Mouse (Mus musculus): ENCODE measurements around the gene Gm5737.

Gm5737 gene

DNA sequence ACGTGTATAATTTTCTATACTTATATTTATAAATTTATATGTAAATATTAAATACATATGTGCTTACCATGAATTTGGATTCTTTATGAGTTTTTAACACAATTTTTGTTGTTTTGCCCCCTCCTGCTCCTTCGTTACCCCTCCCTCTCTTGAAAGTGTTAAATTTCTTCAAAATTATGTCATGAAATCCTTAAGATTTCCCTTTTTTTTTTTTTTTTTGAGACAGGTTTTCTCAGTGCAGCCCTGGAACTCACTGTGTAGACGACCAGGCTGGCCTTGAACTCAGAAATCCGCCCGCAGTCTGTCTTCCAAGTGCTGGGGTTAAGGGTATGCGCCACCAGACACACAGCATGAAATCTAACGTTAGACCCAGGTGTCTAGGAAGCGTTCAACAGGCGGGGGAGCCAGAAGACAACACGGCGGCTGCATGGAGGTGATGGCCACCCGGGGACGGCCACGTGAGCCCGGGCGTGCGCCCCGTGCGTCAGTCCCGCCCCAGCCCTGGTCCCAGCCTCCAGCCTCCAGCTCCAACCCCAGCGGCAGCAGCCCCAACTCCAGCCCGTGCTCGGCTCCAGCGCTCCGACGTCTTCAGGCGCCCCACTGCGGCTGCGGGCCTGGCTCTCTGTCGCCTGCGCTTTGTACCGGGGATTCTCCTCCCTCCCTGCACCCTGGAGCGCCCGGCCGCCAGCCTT, 30.3 kb downstream of the Gm5737 start, which contains the start of gene Eef2k:
Gene Eef2k (plus strand): TSS at position 487 of the 692 bp plus-strand sequence.
- peak; percentile 62 to 71 for DNase-seq (ENCODE audit: low read depth in 1 of 2, low spot score in 2 of 2)

DNA sequence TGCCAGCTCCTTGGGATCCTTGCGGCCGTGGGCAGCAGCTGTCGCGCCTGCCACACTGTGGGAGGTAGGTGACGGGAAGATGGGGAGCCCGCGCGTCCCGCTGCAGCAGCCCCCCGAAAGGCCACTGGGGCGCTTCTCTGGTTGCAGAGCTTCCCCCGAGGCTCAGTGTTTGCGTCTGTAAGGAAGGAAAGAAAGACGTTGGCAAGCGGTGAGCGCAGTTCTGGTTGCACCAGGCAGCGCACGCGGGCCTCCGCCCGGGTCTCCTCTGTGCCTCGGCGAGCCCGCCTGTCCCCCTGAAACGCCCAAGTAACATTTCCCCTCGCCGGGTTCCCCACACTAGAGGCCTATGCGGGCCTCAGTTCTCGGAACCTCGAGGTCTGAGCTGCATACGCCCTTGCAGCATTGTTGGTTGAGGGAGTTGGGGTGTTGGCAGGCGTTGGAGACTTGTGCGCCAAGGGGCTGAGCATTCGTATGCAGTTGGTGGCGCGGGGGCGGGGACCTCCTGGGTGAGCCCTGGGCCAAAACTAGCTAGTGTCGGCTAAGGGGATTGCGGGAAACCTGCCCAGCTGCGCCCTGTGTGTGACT, 31.0 kb downstream of the Gm5737 start:
- no peak for DNase-seq (ENCODE audit: low read depth in 1 of 2, low spot score in 2 of 2)

DNA sequence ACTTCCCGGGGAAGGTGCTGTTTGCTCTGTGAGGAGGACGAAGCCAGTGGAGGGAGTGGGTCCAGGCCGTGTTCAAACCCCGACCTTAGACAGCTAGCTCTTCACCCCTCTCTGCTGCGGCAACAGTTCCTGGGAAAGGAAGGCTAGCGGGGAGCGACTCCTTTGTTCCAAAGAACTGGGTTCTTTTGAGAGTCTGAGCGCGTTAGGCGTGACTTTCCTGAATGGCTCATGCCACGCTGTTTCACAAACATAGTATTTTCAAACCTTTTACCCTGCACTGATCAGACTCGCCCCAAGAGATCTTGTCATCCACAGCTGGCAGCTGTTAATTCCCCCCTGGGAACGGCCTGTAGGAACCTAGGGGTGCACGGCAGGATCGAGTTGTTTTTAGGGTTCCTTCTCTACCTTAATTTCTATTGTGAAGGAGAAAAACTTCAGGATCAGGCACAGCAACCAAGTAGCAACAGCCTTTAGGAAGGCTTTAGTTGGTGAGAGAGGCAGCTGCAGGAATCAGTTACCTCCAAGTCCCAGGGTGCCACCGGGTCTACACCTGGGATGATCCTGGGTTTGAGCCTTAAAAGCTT, 31.8 kb downstream of the Gm5737 start:
- no peak for DNase-seq (ENCODE audit: low read depth in 1 of 2, low spot score in 2 of 2)

DNA sequence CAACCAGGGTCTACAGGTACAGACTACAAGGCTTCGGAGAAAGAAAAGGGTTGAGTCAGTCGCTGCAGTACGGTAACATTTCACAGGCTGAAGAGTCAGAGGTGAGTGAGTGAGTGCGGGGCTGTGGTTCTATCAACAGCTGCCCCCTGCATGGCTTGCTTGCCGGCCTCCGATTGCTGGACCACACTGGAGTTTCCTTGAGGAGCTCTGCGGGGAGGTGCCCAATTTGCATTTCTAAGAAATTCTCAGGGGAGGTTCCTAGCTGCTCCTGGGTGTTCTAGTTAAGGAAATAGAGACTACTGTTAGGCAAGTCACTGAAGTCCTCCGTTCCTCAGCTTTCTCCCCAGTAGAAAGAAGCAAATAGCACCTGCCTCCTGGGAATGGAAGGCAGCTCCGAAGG, 32.5 kb downstream of the Gm5737 start:
- no peak for DNase-seq (ENCODE audit: low read depth in 1 of 2, low spot score in 2 of 2)

DNA sequence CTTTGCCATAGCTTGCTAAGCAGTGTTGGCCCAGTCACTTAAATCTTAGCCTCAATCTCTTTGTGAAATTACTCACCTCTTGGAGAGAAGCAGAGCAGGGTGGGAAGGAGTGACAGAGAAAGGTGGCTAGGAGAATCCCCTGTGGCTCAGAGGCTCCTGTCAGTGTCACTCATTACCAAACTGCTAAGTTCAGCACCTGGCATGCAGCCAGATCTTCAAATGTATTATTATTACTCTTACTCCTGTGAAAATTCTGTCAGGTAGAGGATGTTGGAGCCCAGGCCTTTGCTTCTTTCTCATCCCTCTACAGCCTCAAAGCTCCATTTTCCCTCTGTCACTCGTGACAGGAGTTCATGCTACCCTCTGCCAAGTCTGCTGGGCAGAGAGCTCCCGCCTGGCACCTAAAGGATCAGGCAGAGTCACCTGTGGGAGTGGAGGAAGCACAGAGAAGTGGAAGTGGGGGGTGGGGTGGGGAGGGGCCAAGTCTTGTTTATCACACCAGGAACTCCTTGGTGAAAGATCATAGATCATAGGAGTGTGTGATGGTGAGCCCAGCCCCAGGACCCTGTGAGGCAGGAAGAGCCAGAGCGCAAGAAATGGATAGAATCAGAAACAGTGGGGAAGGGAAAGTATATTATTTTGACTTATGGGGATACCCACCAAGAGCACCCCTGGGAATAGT, 36.8 kb downstream of the Gm5737 start:
- DNase-seq (ENCODE audit: low read depth in 1 of 2, low spot score in 2 of 2): no peak

DNA sequence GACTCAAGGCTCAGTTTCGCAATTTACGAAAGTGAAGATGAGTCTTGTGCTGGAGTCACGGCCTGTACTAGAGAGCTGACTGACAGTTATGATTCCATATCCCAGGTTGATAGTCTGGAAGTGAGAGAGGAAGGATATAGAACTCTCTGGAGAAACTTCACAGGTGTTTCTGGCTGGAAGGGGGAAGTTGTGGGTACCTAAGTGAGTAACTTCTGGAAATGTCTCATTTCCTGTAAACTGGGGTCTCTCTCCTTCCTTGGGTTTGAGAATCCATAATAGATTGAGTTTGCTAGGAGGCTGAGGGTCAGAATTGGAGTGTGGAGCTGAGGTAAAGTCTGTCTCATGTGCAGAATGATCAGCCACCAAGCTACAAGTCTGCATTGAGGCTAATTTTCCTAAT, 38.0 kb downstream of the Gm5737 start:
- no peak for DNase-seq (ENCODE audit: low read depth in 1 of 2, low spot score in 2 of 2)

DNA sequence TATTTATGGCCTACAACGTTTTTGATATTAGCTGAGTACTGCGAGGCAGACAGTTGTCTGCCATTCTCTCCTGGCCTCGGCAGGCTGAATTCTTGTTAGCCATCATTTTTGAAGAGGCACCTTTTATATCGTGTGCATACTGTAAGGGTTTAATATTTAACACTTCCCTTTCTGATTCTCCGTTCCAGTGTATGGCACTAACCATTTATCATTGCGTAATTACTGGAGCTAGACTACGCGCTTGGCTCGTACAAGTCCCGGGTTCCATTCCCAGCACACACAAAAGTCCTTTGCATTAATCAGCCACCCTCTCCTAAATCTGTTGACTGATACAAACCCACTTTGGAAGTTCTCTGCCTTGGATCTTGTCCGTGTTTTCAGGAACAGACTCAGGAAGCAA, 47.7 kb downstream of the Gm5737 start:
- DNase-seq (ENCODE audit: low read depth in 1 of 2, low spot score in 2 of 2): no peak

DNA sequence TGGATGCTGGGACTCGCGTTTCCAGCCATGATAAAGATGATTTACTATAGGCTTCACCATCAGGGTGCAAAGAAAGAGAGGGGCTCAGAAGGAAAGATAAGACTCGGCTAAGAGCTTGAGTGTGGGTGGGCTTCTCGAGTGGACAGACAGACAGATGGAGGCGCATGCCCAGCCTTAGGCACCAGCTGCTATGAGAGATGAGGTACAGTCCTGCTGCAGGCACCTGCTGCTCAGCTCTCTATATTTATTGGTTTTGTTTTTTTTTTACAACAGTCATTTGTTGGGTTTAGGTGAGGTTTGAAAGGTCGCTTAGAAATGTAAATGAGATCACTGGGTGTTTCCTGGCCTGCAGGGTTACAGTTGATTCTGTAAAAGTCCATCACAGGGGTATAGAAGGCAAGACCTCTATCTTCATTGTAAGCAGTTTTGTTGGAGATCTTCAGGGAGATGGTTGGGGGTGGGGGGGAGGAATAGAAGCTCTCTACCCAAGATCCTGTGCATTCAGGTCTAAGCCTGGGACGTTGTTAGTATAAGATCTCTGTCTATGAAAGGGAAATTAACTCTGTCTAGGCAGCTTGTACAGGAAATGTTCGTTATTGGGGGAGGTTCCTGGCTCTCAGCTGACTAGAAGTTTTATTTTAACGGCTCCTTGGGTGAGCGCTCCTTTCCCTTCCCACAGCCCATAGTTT, 48.8 kb downstream of the Gm5737 start:
- DNase-seq (ENCODE audit: low read depth in 1 of 2, low spot score in 2 of 2): no peak

DNA sequence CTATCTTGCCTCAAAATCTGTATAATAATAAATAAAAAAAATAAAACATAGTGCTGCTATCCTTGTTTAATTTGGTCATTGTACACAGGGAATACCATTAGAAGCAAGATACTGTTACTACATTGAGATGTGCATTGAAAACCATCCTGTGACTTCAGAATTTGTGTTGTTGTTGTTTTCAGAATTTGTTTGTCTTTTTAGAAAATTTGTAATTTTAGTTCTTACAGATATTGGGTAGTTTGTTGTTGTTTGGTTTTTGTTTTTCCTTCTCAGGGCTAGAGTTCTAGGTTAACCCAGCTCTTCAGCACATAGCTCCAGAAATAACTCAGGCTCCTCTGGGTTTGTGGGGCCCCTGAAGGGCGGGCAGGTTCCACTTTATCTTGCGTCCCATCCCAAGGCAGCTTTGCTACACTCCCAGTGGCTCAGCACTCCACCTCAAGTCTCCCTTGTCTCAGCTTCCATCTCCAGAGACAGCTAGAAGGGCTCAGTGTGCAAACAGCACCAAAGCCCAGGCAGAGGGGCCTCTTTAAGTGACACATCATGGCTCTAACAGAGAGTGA, 49.4 kb downstream of the Gm5737 start:
- no peak for DNase-seq (ENCODE audit: low read depth in 1 of 2, low spot score in 2 of 2)

DNA sequence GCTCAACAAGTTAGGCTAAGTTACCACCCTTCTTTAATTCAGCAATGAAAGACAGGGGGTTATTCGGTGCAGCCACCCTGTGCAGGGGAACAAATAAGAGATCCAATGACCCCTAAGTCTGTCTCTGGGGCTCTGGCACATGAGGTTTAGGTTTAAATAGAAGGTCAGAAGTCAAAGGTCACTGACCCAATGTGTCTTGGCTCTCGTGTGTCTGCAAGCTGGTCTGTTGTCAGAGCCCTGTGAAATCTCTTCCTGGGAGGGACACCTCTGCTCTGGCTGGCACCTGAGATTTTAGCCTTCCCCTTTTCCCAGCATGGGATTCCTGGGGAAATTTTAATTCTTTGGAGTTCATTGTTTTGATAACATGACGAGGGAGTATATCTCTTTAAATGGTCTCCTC, 50.0 kb downstream of the Gm5737 start:
- no peak for DNase-seq (ENCODE audit: low read depth in 1 of 2, low spot score in 2 of 2)

DNA sequence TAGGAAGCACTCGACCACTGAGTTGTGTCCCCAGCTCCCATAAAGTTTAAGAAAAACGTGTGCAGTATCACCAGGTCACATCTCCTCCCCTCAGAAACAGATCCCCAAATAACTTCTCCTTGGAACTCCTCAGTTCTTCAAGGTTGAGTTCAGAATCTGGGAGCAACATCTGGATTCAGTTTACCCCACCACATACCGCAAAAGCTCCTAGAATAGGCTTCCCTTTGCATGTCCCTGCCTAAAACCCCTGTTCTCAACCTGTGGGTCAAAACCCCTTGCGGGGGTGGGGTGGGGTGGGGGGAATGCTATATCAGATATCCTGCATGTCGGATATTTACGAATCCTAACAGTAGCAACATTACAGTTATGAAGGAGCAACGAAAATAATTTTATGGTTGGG, 50.5 kb downstream of the Gm5737 start:
- no peak for DNase-seq (ENCODE audit: low read depth in 1 of 2, low spot score in 2 of 2)

DNA sequence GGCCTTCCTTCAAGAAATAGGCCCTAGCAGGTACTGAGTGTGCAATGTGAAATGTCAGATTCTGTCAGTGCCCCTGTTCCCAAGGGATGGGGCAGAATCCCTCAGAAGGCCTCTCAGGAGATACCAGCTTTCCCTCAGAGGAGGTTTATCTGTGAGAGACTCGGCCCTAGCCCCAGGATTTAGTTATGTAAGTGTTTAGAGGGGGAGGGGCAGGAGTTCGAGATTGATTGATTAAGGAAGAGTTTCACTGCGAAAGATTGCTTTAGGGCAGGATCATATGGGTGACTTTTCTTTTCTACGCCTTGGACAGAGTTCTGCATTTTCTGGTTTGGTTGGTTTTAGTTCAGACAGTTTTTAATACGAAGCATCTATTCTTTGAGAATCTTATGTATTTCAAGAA, 51.3 kb downstream of the Gm5737 start:
- no peak for DNase-seq (ENCODE audit: low read depth in 1 of 2, low spot score in 2 of 2)

DNA sequence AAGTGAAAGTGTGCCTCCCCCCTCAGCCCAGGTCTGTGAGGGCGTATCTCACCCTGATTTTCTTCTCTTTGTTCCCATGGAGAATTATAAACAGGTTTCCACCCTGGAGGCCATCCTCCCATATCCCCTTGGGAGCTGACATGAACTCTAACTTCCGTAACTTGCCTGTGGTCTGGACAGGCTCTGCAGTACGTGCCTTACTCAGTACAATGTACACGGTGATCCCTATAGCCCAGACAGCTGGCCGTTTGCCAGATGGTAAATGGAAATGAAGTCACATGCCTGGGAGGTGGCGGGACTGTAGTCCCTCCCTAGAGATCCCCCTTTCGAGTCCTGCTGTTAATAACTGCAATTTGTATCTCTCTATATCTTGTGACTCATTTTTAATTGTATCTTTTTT, 52.9 kb downstream of the Gm5737 start:
- DNase-seq (ENCODE audit: low read depth in 1 of 2, low spot score in 2 of 2): no peak

DNA sequence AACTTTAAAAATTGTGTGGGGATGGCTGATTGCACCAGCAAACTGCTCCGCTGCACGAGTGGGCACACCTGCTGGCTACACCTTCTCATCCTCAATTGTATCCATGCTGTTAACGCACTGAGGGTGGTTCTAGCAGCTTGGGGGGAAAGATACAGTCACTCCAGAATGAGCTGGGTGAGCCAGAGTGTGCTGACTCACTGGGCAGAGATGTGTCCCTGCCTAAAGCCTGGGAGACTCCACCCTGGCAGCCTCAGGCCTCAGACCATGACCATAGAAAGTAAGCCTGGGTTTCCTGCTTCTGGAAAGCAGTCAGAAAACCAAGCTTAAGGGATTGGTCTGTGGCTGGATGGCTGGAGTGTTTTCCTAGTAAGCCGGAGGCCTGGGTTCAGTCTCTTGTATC, 53.7 kb downstream of the Gm5737 start:
- no peak for DNase-seq (ENCODE audit: low read depth in 1 of 2, low spot score in 2 of 2)

DNA sequence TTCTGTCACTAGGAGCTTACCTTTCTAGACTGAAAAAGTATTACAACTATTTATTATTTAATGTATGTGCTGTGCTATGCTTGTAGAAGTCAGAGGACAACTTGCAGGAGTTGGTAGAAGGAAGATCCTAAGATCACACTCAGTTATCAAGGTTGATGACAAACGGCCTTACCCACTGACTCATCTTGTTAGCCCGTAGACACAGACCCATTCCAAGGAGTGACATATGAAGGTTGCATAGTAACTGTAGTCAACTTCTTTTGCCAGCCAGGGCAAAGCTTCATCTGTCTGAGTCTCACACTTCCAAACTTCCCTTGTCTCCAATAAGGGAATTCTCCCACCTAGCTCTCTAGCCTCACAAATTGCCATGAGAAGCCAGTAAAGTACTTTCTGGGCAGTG, 54.5 kb downstream of the Gm5737 start:
- DNase-seq (ENCODE audit: low read depth in 1 of 2, low spot score in 2 of 2): no peak

DNA sequence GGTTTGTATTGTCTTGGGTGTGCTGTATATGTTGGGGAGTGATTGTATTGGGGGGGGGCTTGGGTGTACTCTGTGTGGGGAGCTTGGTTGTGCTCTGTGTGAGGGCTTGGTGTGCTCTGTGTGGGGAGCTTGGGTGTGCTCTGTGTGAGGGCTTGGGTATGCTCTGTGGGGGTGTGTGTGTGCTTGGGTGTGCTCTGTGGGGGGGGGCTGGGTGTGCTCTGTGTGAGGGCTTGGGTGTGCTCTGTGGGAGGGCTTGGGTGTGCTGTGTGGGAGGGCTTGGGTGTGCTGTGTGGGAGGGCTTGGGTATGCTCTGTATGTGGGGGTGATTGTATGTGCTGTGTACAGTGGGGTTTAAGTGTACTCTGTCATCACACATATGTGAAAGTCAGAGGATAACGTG, 55.6 kb downstream of the Gm5737 start:
- no peak for DNase-seq (ENCODE audit: low read depth in 1 of 2, low spot score in 2 of 2)

DNA sequence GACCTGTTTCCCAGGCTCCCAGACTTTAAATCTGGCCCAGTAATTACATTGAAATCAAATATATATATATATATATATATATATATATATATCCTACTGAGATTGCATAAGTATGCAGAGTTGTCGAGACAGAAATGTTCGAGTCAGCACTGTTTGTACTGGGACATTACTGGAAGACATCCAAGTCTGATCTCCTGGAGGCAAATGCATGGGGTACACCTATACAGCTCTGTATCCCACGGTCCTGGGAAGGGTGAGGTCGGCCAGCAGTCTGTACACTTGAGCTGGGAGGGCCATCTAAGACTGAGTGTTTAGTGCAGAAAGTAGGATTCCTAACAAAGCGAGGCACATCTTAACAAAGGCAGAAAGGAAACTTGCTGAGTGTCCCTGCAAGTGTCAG, 57.7 kb downstream of the Gm5737 start:
- no peak for DNase-seq (ENCODE audit: low read depth in 1 of 2, low spot score in 2 of 2)

DNA sequence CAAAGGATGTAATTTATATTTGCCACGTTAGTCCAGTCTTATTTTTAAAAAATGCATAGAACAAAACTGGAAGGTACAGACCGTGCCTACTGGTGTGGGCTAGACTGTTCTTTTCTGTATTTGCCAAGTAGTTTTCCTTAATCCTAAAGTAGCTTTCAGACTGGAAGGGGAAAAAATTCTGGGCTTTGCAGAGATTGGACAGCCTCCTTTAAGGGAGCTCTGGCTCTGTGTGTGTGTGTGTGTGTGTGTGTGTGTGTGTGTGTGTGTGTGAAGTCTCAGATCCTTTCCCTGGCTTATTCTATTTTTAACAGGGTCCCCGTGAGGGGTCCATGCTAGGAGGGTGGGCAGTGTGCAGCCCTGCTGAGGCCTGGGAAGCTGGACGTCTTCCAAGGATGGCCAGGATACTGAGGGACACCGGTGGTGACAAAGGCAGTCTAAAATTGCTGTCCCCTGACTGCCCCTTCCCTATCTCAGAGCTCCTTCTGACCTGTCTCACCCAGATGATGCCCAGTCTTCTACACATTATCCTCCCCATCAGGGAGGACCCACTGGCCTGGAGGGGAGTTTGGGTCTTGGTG, 58.4 kb downstream of the Gm5737 start:
- DNase-seq (ENCODE audit: low read depth in 1 of 2, low spot score in 2 of 2): no peak

DNA sequence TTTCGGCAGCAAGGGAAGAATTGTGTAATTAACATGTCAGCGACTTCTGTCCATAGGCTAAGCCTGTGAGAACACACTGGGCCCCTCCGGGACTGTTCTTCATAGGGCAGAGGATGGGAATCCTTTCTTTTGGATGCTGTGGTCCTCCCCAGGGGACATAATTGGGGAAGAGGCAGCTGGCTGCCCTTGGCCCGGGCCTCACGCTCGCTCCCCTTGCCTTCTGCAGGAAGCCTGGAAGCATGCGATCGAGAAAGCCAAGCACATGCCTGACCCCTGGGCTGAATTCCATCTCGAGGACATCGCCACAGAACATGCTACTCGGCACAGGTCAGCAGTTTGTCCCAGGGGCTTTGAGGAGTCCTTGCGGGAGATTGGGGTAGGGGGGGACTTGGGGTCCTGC, 60.9 kb downstream of the Gm5737 start:
- no peak for DNase-seq (ENCODE audit: low read depth in 1 of 2, low spot score in 2 of 2)

DNA sequence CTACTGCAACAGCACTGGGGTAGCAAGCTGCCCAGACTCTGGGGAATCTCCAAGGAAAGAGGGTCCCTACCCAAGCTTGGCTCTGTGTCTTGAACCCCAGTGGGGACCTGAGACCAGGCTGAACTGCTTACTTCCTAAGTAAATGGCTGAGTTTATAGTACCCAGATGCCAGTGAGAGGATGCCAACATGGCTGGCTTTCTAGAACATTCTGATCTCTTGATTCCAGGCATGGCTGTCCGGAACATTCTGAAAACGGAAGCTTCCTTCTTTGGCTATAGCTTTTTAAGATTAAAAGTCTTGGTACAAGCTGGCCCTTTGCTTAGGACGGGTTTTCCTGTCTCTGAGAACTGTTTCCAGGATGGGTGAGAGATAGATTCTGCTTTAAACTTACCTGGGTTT, 61.9 kb downstream of the Gm5737 start:
- DNase-seq (ENCODE audit: low read depth in 1 of 2, low spot score in 2 of 2): no peak
